Mouse (Mus musculus): ENCODE results near the gene Col6a1. TPM values are rescaled to one million over a fixed set of nuclear protein-coding genes. Genes with fewer than 3 reads are reported as not detected.

Col6a1 gene
- polyA plus RNA-seq, 1 experiment from 2014 or later = 10.8 TPM

DNA sequence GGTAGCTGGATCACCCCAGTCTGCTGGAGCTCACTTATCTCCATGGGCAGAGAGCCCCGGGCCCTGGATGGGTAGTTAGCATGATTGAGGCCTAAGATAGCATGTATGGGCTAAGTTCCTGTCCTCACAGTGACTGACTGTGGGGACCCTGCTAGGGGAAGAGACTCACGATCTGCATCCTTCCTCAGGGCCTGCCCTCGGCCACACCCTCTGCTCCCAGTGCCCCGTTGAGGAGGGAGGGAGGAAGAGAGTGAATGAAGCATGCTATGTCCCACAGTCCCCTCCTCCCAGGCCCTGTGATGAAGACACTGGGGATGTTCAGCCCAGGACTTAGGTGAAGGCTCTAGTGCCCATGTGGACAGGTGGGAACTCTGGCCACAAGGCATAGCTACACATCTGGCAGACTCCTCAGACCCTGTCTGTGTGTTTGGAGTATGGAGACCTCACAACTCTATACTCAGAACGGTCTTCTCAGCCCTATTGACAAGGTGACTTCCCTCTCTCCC, 1.7 kb downstream of the Col6a1 start:
- 0 out of 2 replicates have a peak, but pooled peaks cover 3% of the 10 kb centered on the region for H3K27me3 ChIP-seq
- H3K27ac ChIP-seq (replicated peaks) = no peak overlapping the region
- H3K4me3 ChIP-seq (replicated peaks) = no peak overlapping the region
- no peak for ATAC-seq (ENCODE audit: insufficient read depth)
- H3K9ac ChIP-seq = no peak overlapping the region
- H3K9me3 ChIP-seq (replicated peaks) = no peaks in the 10 kb centered on the region
- H3K36me3 ChIP-seq (replicated peaks) = no peaks in the 10 kb centered on the region
- no peak overlapping the region for H3K4me2 ChIP-seq
- 22% methylated on average over 5 of the region's 5 CpGs for WGBS (ENCODE audit: insufficient replicate concordance)
- no peaks in the 10 kb centered on the region for H3K4me1 ChIP-seq (replicated peaks)

DNA sequence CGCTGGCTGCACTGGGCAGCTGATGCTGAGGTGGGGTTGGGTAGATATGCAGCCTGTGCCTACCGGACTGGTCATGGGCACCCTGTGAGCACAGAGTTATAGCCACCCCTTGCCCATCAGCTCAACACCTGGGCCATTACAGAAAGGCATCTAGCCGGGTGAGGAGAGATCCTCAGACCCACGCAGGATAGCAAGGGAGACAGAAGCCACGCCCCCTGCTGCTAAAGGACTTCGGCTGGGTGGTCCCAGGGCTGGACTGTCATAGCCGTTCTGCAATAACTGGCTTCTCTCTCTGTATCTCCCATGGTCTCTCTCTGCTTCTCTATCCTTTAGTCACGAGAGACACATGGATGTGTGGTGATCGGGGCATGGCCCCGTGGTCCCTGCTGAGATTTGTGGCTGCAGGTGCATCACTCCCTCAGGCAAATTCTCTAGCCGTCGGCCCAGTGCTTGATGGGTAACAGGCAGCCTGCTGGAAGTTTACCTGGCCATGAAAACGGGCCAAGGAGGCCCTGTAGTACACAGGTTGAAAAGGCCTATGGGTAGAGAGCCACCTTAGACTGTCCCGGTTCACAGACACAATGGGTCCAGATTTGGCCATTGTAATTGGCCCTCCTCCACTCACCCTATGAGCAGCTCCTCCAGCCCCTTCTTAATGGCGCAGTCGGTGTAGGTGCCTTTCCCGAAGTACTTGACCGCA, 3.1 kb downstream of the Col6a1 start:
- 0 out of 2 replicates have a peak, but pooled peaks cover 3% of the 10 kb centered on the region for H3K27me3 ChIP-seq
- no peak overlapping the region for H3K4me3 ChIP-seq (replicated peaks)
- 72% methylated on average over 18 of the region's 18 CpGs for WGBS (ENCODE audit: insufficient replicate concordance)
- no peak overlapping the region for H3K4me2 ChIP-seq
- H3K9ac ChIP-seq = no peak overlapping the region
- no peaks in the 10 kb centered on the region for H3K4me1 ChIP-seq (replicated peaks)
- H3K9me3 ChIP-seq (replicated peaks) = no peaks in the 10 kb centered on the region
- no peak for ATAC-seq (ENCODE audit: insufficient read depth)
- no peak overlapping the region for H3K27ac ChIP-seq (replicated peaks)
- no peaks in the 10 kb centered on the region for H3K36me3 ChIP-seq (replicated peaks)

GRCm38 (mm10) chr10:76721746-76722145, 4.2 kb downstream of the Col6a1 start:
- WGBS (ENCODE audit: insufficient replicate concordance) = 75% methylated on average over 6 of the region's 6 CpGs
- Histone ChIP-seq H3K4me1 (replicated peaks) (no peaks in the 10 kb centered on the region), H3K9ac (no peak overlapping the region), H3K9me3 (replicated peaks) (no peaks in the 10 kb centered on the region), H3K4me3 (replicated peaks) (no peak overlapping the region), H3K36me3 (replicated peaks) (no peaks in the 10 kb centered on the region), H3K4me2 (no peak overlapping the region), H3K27ac (replicated peaks) (no peak overlapping the region), H3K27me3 (no peaks in the 10 kb centered on the region)
- no peak for ATAC-seq (ENCODE audit: insufficient read depth)

GRCm38 (mm10) chr10:76721216-76721615, 4.8 kb downstream of the Col6a1 start:
- Histone ChIP-seq H3K4me3 (replicated peaks) (no peak overlapping the region), H3K9me3 (replicated peaks) (no peaks in the 10 kb centered on the region), H3K9ac (no peak overlapping the region), H3K27ac (replicated peaks) (no peak overlapping the region), H3K27me3 (no peaks in the 10 kb centered on the region), H3K4me2 (no peak overlapping the region), H3K4me1 (replicated peaks) (no peaks in the 10 kb centered on the region), H3K36me3 (replicated peaks) (no peaks in the 10 kb centered on the region)
- ATAC-seq (ENCODE audit: insufficient read depth) = no peak
- WGBS (ENCODE audit: insufficient replicate concordance) = 73% methylated on average over 11 of the region's 11 CpGs

DNA sequence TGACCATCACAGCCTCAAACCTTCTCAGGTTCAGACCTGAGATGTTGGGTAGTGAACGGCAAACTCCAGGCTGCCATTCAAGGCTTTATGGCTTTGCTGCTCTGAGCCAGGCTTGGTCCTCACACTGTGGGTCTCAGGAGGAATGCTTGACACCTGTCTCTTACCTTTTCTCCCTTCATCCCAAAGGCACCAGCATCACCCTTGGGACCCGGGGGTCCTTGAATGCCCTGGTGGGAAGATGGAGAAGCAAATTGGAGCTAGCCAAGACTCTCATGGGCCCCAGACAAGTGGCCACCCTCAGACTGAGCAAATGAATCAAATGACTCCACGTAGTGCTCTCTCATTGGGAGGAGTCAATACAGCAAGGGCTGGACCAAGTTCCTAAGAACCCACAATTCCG, 8.3 kb downstream of the Col6a1 start:
- ATAC-seq (ENCODE audit: insufficient read depth) = no peak
- Histone ChIP-seq H3K9ac (no peak overlapping the region), H3K27ac (replicated peaks) (no peak overlapping the region), H3K9me3 (replicated peaks) (no peaks in the 10 kb centered on the region), H3K4me1 (replicated peaks) (no peaks in the 10 kb centered on the region), H3K4me2 (no peak overlapping the region), H3K36me3 (replicated peaks) (no peaks in the 10 kb centered on the region), H3K27me3 (no peaks in the 10 kb centered on the region), H3K4me3 (replicated peaks) (no peak overlapping the region)
- 60% methylated on average over 4 of the region's 4 CpGs for WGBS (ENCODE audit: insufficient replicate concordance)

DNA sequence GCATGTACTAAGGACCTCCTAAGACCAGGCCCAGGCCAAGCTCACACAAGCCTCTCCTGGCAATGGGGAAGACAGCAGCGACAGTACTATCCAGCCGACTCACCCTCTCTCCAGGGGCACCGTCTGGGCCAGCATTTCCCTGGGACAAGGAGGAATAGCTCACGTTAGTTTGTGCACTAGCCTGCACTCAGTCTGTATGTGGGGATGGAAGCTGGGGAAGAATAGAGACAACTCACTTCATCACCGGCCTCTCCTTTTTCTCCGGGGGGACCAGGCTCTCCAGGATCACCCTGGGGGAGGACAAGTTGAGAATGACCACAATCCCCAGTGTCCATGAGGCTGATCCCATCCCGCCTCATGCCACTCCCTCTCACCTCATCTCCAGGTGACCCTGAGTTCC, 8.9 kb downstream of the Col6a1 start:
- ATAC-seq (ENCODE audit: insufficient read depth) = no peak
- no peaks in the 10 kb centered on the region for H3K27me3 ChIP-seq

DNA sequence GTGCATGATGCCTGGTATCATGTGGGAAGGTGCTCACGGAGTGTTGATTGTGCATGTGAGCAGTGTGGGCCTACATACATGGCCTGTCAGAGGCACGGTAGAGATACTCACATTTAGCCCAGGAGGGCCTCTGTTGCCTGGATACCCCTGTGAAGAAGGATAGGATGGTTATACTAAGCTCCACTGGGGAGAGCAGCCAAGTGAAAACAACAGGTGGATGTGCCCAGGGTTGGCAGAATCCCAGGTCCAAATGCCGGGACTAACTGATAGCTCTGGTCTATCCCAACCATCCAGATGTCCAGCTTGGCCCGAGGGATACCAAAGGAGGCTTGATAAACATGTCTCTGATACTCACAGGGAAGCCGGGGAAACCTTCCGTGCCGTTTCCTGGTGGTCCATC, 11.7 kb downstream of the Col6a1 start:
- Histone ChIP-seq H3K36me3 (replicated peaks) (no peaks in the 10 kb centered on the region), H3K27ac (replicated peaks) (no peak overlapping the region), H3K4me3 (replicated peaks) (no peak overlapping the region), H3K27me3 (no peaks in the 10 kb centered on the region), H3K9me3 (replicated peaks) (no peaks in the 10 kb centered on the region), H3K4me1 (replicated peaks) (no peaks in the 10 kb centered on the region), H3K9ac (no peak overlapping the region), H3K4me2 (no peak overlapping the region)
- 54% methylated on average over 7 of the region's 7 CpGs for WGBS (ENCODE audit: insufficient replicate concordance)
- ATAC-seq (ENCODE audit: insufficient read depth) = no peak

More for the DNA sequence above, 8.9 kb downstream of the Col6a1 start:
- Histone ChIP-seq H3K36me3 (replicated peaks) (no peaks in the 10 kb centered on the region), H3K9ac (no peak overlapping the region), H3K9me3 (replicated peaks) (no peaks in the 10 kb centered on the region), H3K4me1 (replicated peaks) (no peaks in the 10 kb centered on the region), H3K27ac (replicated peaks) (no peak overlapping the region), H3K4me3 (replicated peaks) (no peak overlapping the region), H3K4me2 (no peak overlapping the region)
- WGBS (ENCODE audit: insufficient replicate concordance) = 69% methylated on average over 7 of the region's 7 CpGs

DNA sequence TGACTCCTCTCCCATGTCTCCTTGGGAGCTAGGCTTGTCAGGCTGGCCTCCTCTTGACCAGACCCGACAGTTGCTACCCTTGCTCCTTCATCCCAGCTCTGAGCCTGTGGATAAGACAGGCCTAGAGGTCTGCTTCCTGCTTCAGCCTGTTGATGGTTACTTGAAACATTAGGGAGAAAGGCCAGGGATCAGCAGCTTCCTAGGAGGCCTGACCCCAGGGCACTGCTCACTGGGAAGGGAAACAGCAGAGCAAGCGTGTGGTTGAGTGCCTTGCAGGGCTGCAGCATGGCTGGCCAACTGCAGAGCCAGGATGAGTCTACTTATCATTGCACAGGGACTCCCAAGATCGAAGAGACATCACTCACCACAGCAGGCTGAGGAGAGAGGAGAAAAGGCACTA, 13.5 kb downstream of the Col6a1 start:
- no peak overlapping the region for H3K4me3 ChIP-seq (replicated peaks)
- no peaks in the 10 kb centered on the region for H3K27me3 ChIP-seq
- no peak overlapping the region for H3K9ac ChIP-seq
- H3K4me2 ChIP-seq = no peak overlapping the region
- no peak overlapping the region for H3K27ac ChIP-seq (replicated peaks)
- ATAC-seq (ENCODE audit: insufficient read depth) = no peak
- 48% methylated on average over 3 of the region's 3 CpGs for WGBS (ENCODE audit: insufficient replicate concordance)
- no peaks in the 10 kb centered on the region for H3K36me3 ChIP-seq (replicated peaks)
- no peaks in the 10 kb centered on the region for H3K9me3 ChIP-seq (replicated peaks)
- no peaks in the 10 kb centered on the region for H3K4me1 ChIP-seq (replicated peaks)

DNA sequence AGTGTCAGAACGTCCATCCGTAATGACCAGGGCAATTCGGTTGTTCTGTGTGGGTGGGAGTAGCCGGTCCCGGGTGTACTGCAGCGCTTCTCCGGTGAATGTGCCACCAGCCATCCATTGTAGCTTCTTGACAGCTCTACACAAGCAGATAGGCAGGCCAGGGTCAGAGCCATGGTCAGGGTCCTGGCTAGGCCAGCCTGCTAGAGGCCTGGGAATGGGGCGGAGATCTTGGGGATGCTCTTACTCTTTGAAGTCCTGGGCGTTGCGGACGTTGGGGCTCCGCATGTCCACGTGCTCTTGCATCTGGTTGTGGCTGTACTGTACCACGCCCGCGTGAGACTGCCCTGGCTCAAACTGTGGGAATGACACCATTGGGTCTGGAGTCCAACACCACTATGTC, 14.6 kb downstream of the Col6a1 start:
- 84% methylated on average over 16 of the region's 16 CpGs for WGBS (ENCODE audit: insufficient replicate concordance)
- H3K4me1 ChIP-seq (replicated peaks) = no peaks in the 10 kb centered on the region
- no peak overlapping the region for H3K9ac ChIP-seq
- H3K27ac ChIP-seq (replicated peaks) = no peak overlapping the region
- no peaks in the 10 kb centered on the region for H3K9me3 ChIP-seq (replicated peaks)
- H3K36me3 ChIP-seq (replicated peaks) = no peaks in the 10 kb centered on the region
- no peaks in the 10 kb centered on the region for H3K27me3 ChIP-seq
- H3K4me2 ChIP-seq = no peak overlapping the region
- ATAC-seq (ENCODE audit: insufficient read depth) = no peak
- no peak overlapping the region for H3K4me3 ChIP-seq (replicated peaks)

DNA sequence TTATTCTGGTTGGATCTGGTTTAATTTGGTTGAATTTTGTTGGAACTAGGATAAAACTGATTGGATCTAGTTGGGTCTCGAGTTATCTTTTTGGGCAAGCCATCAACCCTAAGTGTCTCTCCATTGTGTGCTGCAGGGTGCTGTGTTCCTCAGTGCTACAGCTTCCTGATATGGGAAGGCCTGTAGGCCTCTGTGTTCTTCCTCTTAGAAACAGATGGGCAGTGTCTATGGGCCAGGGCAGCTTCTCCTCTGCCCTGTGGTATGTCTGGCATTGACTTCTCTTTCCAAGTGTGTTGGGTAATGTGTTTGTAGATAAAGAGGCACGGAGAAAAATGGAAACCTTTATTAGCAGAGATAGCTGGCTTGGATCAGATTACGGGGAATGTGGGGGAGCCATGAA, 17.5 kb downstream of the Col6a1 start:
- H3K4me1 ChIP-seq (replicated peaks) = no peaks in the 10 kb centered on the region
- WGBS (ENCODE audit: insufficient replicate concordance) = 48% methylated on average over 3 of the region's 3 CpGs
- no peak overlapping the region for H3K4me3 ChIP-seq (replicated peaks)
- ATAC-seq (ENCODE audit: insufficient read depth) = no peak
- H3K27ac ChIP-seq (replicated peaks) = no peak overlapping the region
- no peak overlapping the region for H3K4me2 ChIP-seq
- H3K9me3 ChIP-seq (replicated peaks) = no peaks in the 10 kb centered on the region
- no peaks in the 10 kb centered on the region for H3K27me3 ChIP-seq
- no peaks in the 10 kb centered on the region for H3K36me3 ChIP-seq (replicated peaks)
- H3K9ac ChIP-seq = no peak overlapping the region

- no peak overlapping the region for H3K4me3 ChIP-seq (replicated peaks)
- no peak for ATAC-seq (ENCODE audit: insufficient read depth)
- H3K27ac ChIP-seq (replicated peaks) = no peak overlapping the region
- H3K36me3 ChIP-seq (replicated peaks) = no peaks in the 10 kb centered on the region
- WGBS (ENCODE audit: insufficient replicate concordance) = 74% methylated on average over 1 of the region's 1 CpGs
- H3K4me2 ChIP-seq = no peak overlapping the region
- no peak overlapping the region for H3K9ac ChIP-seq
- H3K4me1 ChIP-seq (replicated peaks) = no peaks in the 10 kb centered on the region
- H3K27me3 ChIP-seq = no peaks in the 10 kb centered on the region
- H3K9me3 ChIP-seq (replicated peaks) = no peaks in the 10 kb centered on the region
Observed at GRCm38 (mm10) chr10:76707584-76707983, 18.4 kb downstream of the Col6a1 start.

GRCm38 (mm10) chr10:76707001-76707400, 19.0 kb downstream of the Col6a1 start:
- H3K9ac ChIP-seq = no peak overlapping the region
- H3K4me2 ChIP-seq = no peak overlapping the region
- WGBS (ENCODE audit: insufficient replicate concordance) = 48% methylated on average over 2 of the region's 2 CpGs
- H3K27ac ChIP-seq (replicated peaks) = no peak overlapping the region
- no peak overlapping the region for H3K4me3 ChIP-seq (replicated peaks)
- no peaks in the 10 kb centered on the region for H3K27me3 ChIP-seq
- no peaks in the 10 kb centered on the region for H3K4me1 ChIP-seq (replicated peaks)
- no peak for ATAC-seq (ENCODE audit: insufficient read depth)
- H3K9me3 ChIP-seq (replicated peaks) = no peaks in the 10 kb centered on the region
- no peaks in the 10 kb centered on the region for H3K36me3 ChIP-seq (replicated peaks)
